Mouse (Mus musculus) hindbrain, embryonic 14.5 days (tissue): ENCODE measurements around the gene Gid8. TPM values are rescaled to one million over a fixed set of nuclear protein-coding genes. Genes with fewer than 3 reads are reported as not detected.

Experiments
- ATAC-seq: fragments of 200-750 bp; cut with Nextera tagmentation; 2 replicates; pipeline ENCODE4 v1.8.0; 2017; ENCODE audit warnings: moderate number of reproducible peaks, mild to moderate bottlenecking, moderate TSS enrichment, moderate library complexity; ENCODE audit not compliant: low FRiP score
- DNase-seq: peaks from one replicate; pipeline ENCODE4 v3.0.0-alpha.2; 2015; ENCODE audit warnings: low spot score
- H3K27ac ChIP-seq: fragments of 300-500 bp; sonication (generic); 2 replicates; pipeline ENCODE4 v1.5.1; 2014; ENCODE audit warnings: mild to moderate bottlenecking, moderate library complexity
- H3K27me3 ChIP-seq: fragments of 300-500 bp; sonication (generic); 2 replicates; pipeline ENCODE4 v1.6.1; 2014; ENCODE audit warnings: mild to moderate bottlenecking, low read length, mixed read lengths; ENCODE audit not compliant: control insufficient read depth, insufficient read depth
- H3K36me3 ChIP-seq: fragments of 300-500 bp; sonication (generic); replicated peaks from 2 replicates; pipeline ENCODE4 v1.6.1; 2014; ENCODE audit not compliant: control insufficient read depth, insufficient read depth
- H3K4me1 ChIP-seq: fragments of 300-500 bp; sonication (generic); replicated peaks from 2 replicates; pipeline ENCODE4 v1.6.1; 2014; ENCODE audit warnings: antibody characterized with exemption, low read length, mixed read lengths; ENCODE audit not compliant: control insufficient read depth, insufficient read depth
- H3K4me2 ChIP-seq: fragments of 300-500 bp; sonication (generic); replicated peaks from 2 replicates; pipeline ENCODE4 v1.6.1; 2014; ENCODE audit warnings: mild to moderate bottlenecking, moderate library complexity
- H3K4me3 ChIP-seq: fragments of 300-500 bp; sonication (generic); replicated peaks from 2 replicates; pipeline ENCODE4 v1.5.1; 2014; ENCODE audit warnings: mild to moderate bottlenecking, low read length
- H3K9ac ChIP-seq: fragments of 300-500 bp; sonication (generic); 2 replicates; pipeline ENCODE4 v1.6.1; 2014
- H3K9me3 ChIP-seq: fragments of 300-500 bp; sonication (generic); 2 replicates; pipeline ENCODE4 v1.6.1; 2016; ENCODE audit warnings: low read length; ENCODE audit not compliant: control insufficient read depth
- WGBS: fragments of 180-500 bp; shearing (Covaris S2); extraction: QIAGEN DNeasy Blood & Tissue Kit; methylation state at CpG from one replicate; pipeline ENCODE4 v1.1.7; 2014; 5-methylcytosine and 5-hydroxymethylcytosine counted together
- polyA plus RNA-seq: library from polyadenylated mRNA; unstranded; fragments of >200 nt; fragmentation: Nextera tagmentation; extraction: Ambion mirVana; gene quantifications from 2 replicates; pipeline ENCODE4 v1.2.1, GENCODE M21; 2014

The Gid8 gene
- polyA plus RNA-seq, 1 experiment from 2014 or later, result 56.3 TPM

- H3K4me2 ChIP-seq, result no peak overlapping the region
- no peak overlapping the region for H3K9ac ChIP-seq
- H3K9me3 ChIP-seq, result no peaks in the 10 kb centered on the region
- no peak overlapping the region for H3K27ac ChIP-seq
- H3K27me3 ChIP-seq, result no peaks in the 10 kb centered on the region
- ATAC-seq (no peak), DNase-seq (no peak)
- WGBS, result 80% methylated on average over 7 of the region's 7 CpGs
- H3K36me3 ChIP-seq, result no peaks in the 10 kb centered on the region
- no peak overlapping the region for H3K4me3 ChIP-seq
- 0 out of 2 replicates have a peak, but pooled peaks cover under 1% of the 10 kb centered on the region for H3K4me1 ChIP-seq
Observed at GRCm38 (mm10) chr2:180741421-180741820, 31.5 kb downstream of the Gid8 start.

GRCm38 (mm10) chr2:180742820-180743219 lies 32.9 kb downstream of the Gid8 start:
- Histone ChIP-seq H3K27me3 (no peaks in the 10 kb centered on the region), H3K36me3 (no peaks in the 10 kb centered on the region), H3K4me2 (no peak overlapping the region), H3K27ac (no peak overlapping the region), H3K9me3 (no peaks in the 10 kb centered on the region), H3K9ac (no peak overlapping the region), H3K4me1 (0 out of 2 replicates have a peak, but pooled peaks cover 8% of the 10 kb centered on the region), H3K4me3 (no peak overlapping the region)
- no peak for ATAC-seq
- 91% methylated on average over 6 of the region's 6 CpGs for WGBS
- no peak for DNase-seq

GRCm38 (mm10) chr2:180743321-180743720 lies 33.4 kb downstream of the Gid8 start:
- Histone ChIP-seq H3K27me3 (no peaks in the 10 kb centered on the region), H3K4me1 (0 out of 2 replicates have a peak, but pooled peaks cover 8% of the 10 kb centered on the region), H3K4me2 (no peak overlapping the region), H3K27ac (no peak overlapping the region), H3K9ac (no peak overlapping the region), H3K9me3 (no peaks in the 10 kb centered on the region), H3K36me3 (no peaks in the 10 kb centered on the region), H3K4me3 (no peak overlapping the region)
- ATAC-seq, result no peak
- 94% methylated on average over 2 of the region's 2 CpGs for WGBS
- DNase-seq, result no peak

GRCm38 (mm10) chr2:180745248-180745927 lies 35.5 kb downstream of the Gid8 start:
- Histone ChIP-seq H3K9ac (no peak overlapping the region), H3K36me3 (no peaks in the 10 kb centered on the region), H3K9me3 (no peaks in the 10 kb centered on the region), H3K4me3 (no peak overlapping the region), H3K27ac (no peak overlapping the region), H3K27me3 (0 out of 2 replicates have a peak, but pooled peaks cover 4% of the 10 kb centered on the region), H3K4me2 (no peak overlapping the region), H3K4me1 (0 out of 2 replicates have a peak, but pooled peaks cover 8% of the 10 kb centered on the region)
- 36% methylated on average over 17 of the region's 17 CpGs for WGBS
- peak; percentile 92 for DNase-seq
- ATAC-seq, result peak; percentile 54; the same call in 1 of the 2 replicates

- Histone ChIP-seq H3K36me3 (no peaks in the 10 kb centered on the region), H3K4me2 (no peak overlapping the region), H3K4me1 (0 out of 2 replicates have a peak, but pooled peaks cover 8% of the 10 kb centered on the region), H3K4me3 (no peak overlapping the region), H3K9ac (no peak overlapping the region), H3K9me3 (no peaks in the 10 kb centered on the region), H3K27me3 (0 out of 2 replicates have a peak, but pooled peaks cover 4% of the 10 kb centered on the region), H3K27ac (no peak overlapping the region)
- WGBS, result 21% methylated on average over 5 of the region's 5 CpGs
- ATAC-seq (peak; percentile 27; the same call in 1 of the 2 replicates), DNase-seq (no peak)
Observed at GRCm38 (mm10) chr2:180746569-180747192, 36.8 kb downstream of the Gid8 start.

- ATAC-seq (no peak), DNase-seq (no peak)
- H3K36me3 ChIP-seq, result no peaks in the 10 kb centered on the region
- H3K4me3 ChIP-seq, result no peak overlapping the region
- 65% methylated on average over 5 of the region's 5 CpGs for WGBS
- H3K9me3 ChIP-seq, result no peaks in the 10 kb centered on the region
- 0 out of 2 replicates have a peak, but pooled peaks cover 8% of the 10 kb centered on the region for H3K4me1 ChIP-seq
- no peak overlapping the region for H3K4me2 ChIP-seq
- no peak overlapping the region; the same call in 1 of the 2 replicates for H3K9ac ChIP-seq
- H3K27me3 ChIP-seq, result 0 out of 2 replicates have a peak, but pooled peaks cover 4% of the 10 kb centered on the region
- no peak overlapping the region for H3K27ac ChIP-seq
Observed at GRCm38 (mm10) chr2:180748904-180749303, 39.0 kb downstream of the Gid8 start.

- DNase-seq, result no peak
- no peak for ATAC-seq
- no peak overlapping the region for H3K4me3 ChIP-seq
- H3K9me3 ChIP-seq, result no peaks in the 10 kb centered on the region
- H3K4me1 ChIP-seq, result peaks cover 8% of the 10 kb centered on the region
- 42% methylated on average over 5 of the region's 5 CpGs for WGBS
- no peak overlapping the region for H3K27ac ChIP-seq
- no peak overlapping the region for H3K4me2 ChIP-seq
- no peaks in the 10 kb centered on the region for H3K36me3 ChIP-seq
- no peaks in the 10 kb centered on the region for H3K27me3 ChIP-seq
- H3K9ac ChIP-seq, result no peak overlapping the region
Observed at GRCm38 (mm10) chr2:180754976-180755688, 45.2 kb downstream of the Gid8 start.

GRCm38 (mm10) chr2:180755896-180756295 lies 46.0 kb downstream of the Gid8 start:
- H3K27me3 ChIP-seq, result no peaks in the 10 kb centered on the region
- no peaks in the 10 kb centered on the region for H3K36me3 ChIP-seq
- ATAC-seq (no peak), DNase-seq (peak; percentile 40)
- peaks cover 8% of the 10 kb centered on the region for H3K4me1 ChIP-seq
- H3K9ac ChIP-seq, result no peak overlapping the region
- no peak overlapping the region for H3K4me3 ChIP-seq
- H3K27ac ChIP-seq, result no peak overlapping the region
- 8% methylated on average over 8 of the region's 8 CpGs for whole genome bisulfite sequencing
- no peak overlapping the region for H3K4me2 ChIP-seq
- no peaks in the 10 kb centered on the region for H3K9me3 ChIP-seq

- ATAC-seq, result no peak
- Histone ChIP-seq H3K27me3 (no peaks in the 10 kb centered on the region), H3K9ac (no peak overlapping the region), H3K4me2 (no peak overlapping the region), H3K4me3 (no peak overlapping the region), H3K9me3 (no peaks in the 10 kb centered on the region), H3K36me3 (no peaks in the 10 kb centered on the region), H3K27ac (no peak overlapping the region), H3K4me1 (peaks cover 8% of the 10 kb centered on the region)
- WGBS, result 12% methylated on average over 2 of the region's 2 CpGs
- no peak for DNase-seq
Observed at GRCm38 (mm10) chr2:180756786-180757185, 46.9 kb downstream of the Gid8 start.
